Mouse (Mus musculus): ENCODE results near the gene Cnnm2.

- TF ChIP-seq POLR2A (IDR thresholded peaks at IDR 0.05; ENCODE audit: extremely low read depth, insufficient read depth, low read length) (no peak), CTCF (IDR thresholded peaks at IDR 0.05; ENCODE audit: low read depth, low read length) (no peak)
These were observed 2.8 kb downstream of the Cnnm2 start for GRCm38 (mm10) chr19:46763932-46764762.
